Mouse (Mus musculus) layer of hippocampus, adult 8-10 months (tissue): ENCODE measurements at regions not wholly inside any gene's neighbourhood (a gene's known extent, or its start where the extent isn't known, plus 50 kb on each side); places are given as distances from the start of the nearest gene placed in this dataset.

Source experiments
- DNase-seq, 2 experiments: peaks; one replicate each; pipeline ENCODE4 v3.0.0; 2022; ENCODE audit warnings: low spot score in 2 of 2

- no peak for DNase-seq
These were observed 86.2 kb upstream of the Rreb1 start for GRCm38 (mm10) chr13:37691855-37692445.

- no peak for DNase-seq
These were observed 84.6 kb upstream of the Rreb1 start for GRCm38 (mm10) chr13:37693617-37694016.

- DNase-seq: no peak
These were observed 73.7 kb upstream of the Rreb1 start for GRCm38 (mm10) chr13:37704475-37704874.

- DNase-seq: no peak
These were observed 72.7 kb upstream of the Rreb1 start for GRCm38 (mm10) chr13:37705482-37705881.

GRCm38 (mm10) chr13:37710913-37711312 is 67.3 kb upstream of the Rreb1 start:
- DNase-seq: no peak

- DNase-seq: no peak
These were observed 65.2 kb upstream of the Rreb1 start for GRCm38 (mm10) chr13:37712908-37713496.

GRCm38 (mm10) chr13:37715058-37715712 is 63.0 kb upstream of the Rreb1 start:
- no peak for DNase-seq

- DNase-seq: no peak
These were observed 62.2 kb upstream of the Rreb1 start for GRCm38 (mm10) chr13:37715770-37716693.

- no peak for DNase-seq
These were observed 60.4 kb upstream of the Rreb1 start for GRCm38 (mm10) chr13:37717793-37718192.

GRCm38 (mm10) chr13:37718364-37718763 is 59.8 kb upstream of the Rreb1 start:
- DNase-seq: no peak
